Mouse (Mus musculus): ENCODE data around the gene Tmem237.

Tmem237 gene

GRCm38 (mm10) chr1:59119720-59120457 lies at the start of gene Tmem237:
TSS of gene Tmem237 (minus strand) at chr1:59120408.
- DNase-seq (ENCODE audit: low spot score in 2 of 2): peak; percentile 86 to 95

- DNase-seq (ENCODE audit: low spot score in 2 of 2): no peak
Measured at GRCm38 (mm10) chr1:59169586-59169985, 49.4 kb upstream of the Tmem237 start.

GRCm38 (mm10) chr1:59168556-59168955 lies 48.3 kb upstream of the Tmem237 start:
- DNase-seq (ENCODE audit: low spot score in 2 of 2): no peak

- no peak for DNase-seq (ENCODE audit: low spot score in 2 of 2)
Measured at GRCm38 (mm10) chr1:59167654-59168425, 47.6 kb upstream of the Tmem237 start.

GRCm38 (mm10) chr1:59166232-59166905 lies 46.2 kb upstream of the Tmem237 start:
- no peak for DNase-seq (ENCODE audit: low spot score in 2 of 2)

GRCm38 (mm10) chr1:59163918-59164317 lies 43.7 kb upstream of the Tmem237 start:
- no peak for DNase-seq (ENCODE audit: low spot score in 2 of 2)

- no peak for DNase-seq (ENCODE audit: low spot score in 2 of 2)
Measured at GRCm38 (mm10) chr1:59163030-59163461, 42.8 kb upstream of the Tmem237 start, which contains the start of gene Mpp4. TSS of gene Mpp4 (minus strand) at chr1:59163389.

GRCm38 (mm10) chr1:59162309-59163024 lies 42.3 kb upstream of the Tmem237 start:
- no peak for DNase-seq (ENCODE audit: low spot score in 2 of 2)

- no peak for DNase-seq (ENCODE audit: low spot score in 2 of 2)
Measured at GRCm38 (mm10) chr1:59161396-59161795, 41.2 kb upstream of the Tmem237 start.

GRCm38 (mm10) chr1:59160871-59161270 lies 40.7 kb upstream of the Tmem237 start:
- no peak for DNase-seq (ENCODE audit: low spot score in 2 of 2)

GRCm38 (mm10) chr1:59159136-59159535 lies 38.9 kb upstream of the Tmem237 start:
- DNase-seq (ENCODE audit: low spot score in 2 of 2): no peak

GRCm38 (mm10) chr1:59158498-59158897 lies 38.3 kb upstream of the Tmem237 start:
- DNase-seq (ENCODE audit: low spot score in 2 of 2): no peak

GRCm38 (mm10) chr1:59157846-59158245 lies 37.6 kb upstream of the Tmem237 start:
- DNase-seq (ENCODE audit: low spot score in 2 of 2): no peak

- DNase-seq (ENCODE audit: low spot score in 2 of 2): no peak
Measured at GRCm38 (mm10) chr1:59152346-59152745, 32.1 kb upstream of the Tmem237 start.

GRCm38 (mm10) chr1:59150542-59150941 lies 30.3 kb upstream of the Tmem237 start:
- no peak for DNase-seq (ENCODE audit: low spot score in 2 of 2)

GRCm38 (mm10) chr1:59144543-59144942 lies 24.3 kb upstream of the Tmem237 start:
- DNase-seq (ENCODE audit: low spot score in 2 of 2): peak; percentile 21 to 66

GRCm38 (mm10) chr1:59142809-59143208 lies 22.6 kb upstream of the Tmem237 start:
- DNase-seq (ENCODE audit: low spot score in 2 of 2): peak; percentile 69 to 87

- no peak for DNase-seq (ENCODE audit: low spot score in 2 of 2)
Measured at GRCm38 (mm10) chr1:59134419-59134818, 14.2 kb upstream of the Tmem237 start.

- DNase-seq (ENCODE audit: low spot score in 2 of 2): no peak
Measured at GRCm38 (mm10) chr1:59128879-59129278, 8.7 kb upstream of the Tmem237 start.

- DNase-seq (ENCODE audit: low spot score in 2 of 2): no peak
Measured at GRCm38 (mm10) chr1:59125558-59125957, 5.3 kb upstream of the Tmem237 start.

- DNase-seq (ENCODE audit: low spot score in 2 of 2): no peak
Measured at GRCm38 (mm10) chr1:59110524-59110923, 9.7 kb downstream of the Tmem237 start.

- no peak for DNase-seq (ENCODE audit: low spot score in 2 of 2)
Measured at GRCm38 (mm10) chr1:59102071-59102470, 18.1 kb downstream of the Tmem237 start.
